Mouse (Mus musculus) heart, postnatal 0 days (tissue): Measurements from ENCODE around the gene Prss21. TPM values are rescaled to one million over a fixed set of nuclear protein-coding genes. Genes with fewer than 3 reads are reported as not detected.

ENCODE experiments used
- microRNA-seq: library from miRNA; unstranded; fragments of <30 nt; microRNA quantifications from one replicate; pipeline ENCODE4, GENCODE M21; 2016
- polyA plus RNA-seq: library from polyadenylated mRNA; unstranded; fragments of >200 nt; fragmentation: Nextera tagmentation; extraction: Ambion mirVana; gene quantifications from 2 replicates; pipeline ENCODE4 v1.2.1, GENCODE M21; 2015
- total RNA-seq: library from RNA; depleted of rRNA; stranded (reverse); fragments of >200 nt; gene quantifications from 2 replicates; pipeline ENCODE4 v1.2.3, GENCODE M21; 2014; ENCODE audit warnings: low replicate concordance; rRNA removed

Prss21 gene
- total and polyA plus RNA-seq, 2 experiments from 2014 or later = not detected

Small RNAs within 50 kb of the gene (microRNA-seq; reads per million reads assigned to microRNA genes)
- 1.1 reads per million for gene Mir5125

Other genes with a start within 250 kb of the Prss21 start
- gene Mmp25, start 222.8 kb upstream of the Prss21 start, total RNA-seq = 0.19 and 0.88 TPM in 2 replicates
- gene Mmp25, start 222.8 kb upstream of the Prss21 start, polyA plus RNA-seq = 0.15 and 0.25 TPM in 2 replicates
- gene Bicdl2, start 207.6 kb upstream of the Prss21 start, total RNA-seq = not detected in 2 replicates
- gene Bicdl2, start 207.6 kb upstream of the Prss21 start, polyA plus RNA-seq = 0.05 and 0.10 TPM in 2 replicates
- gene Hcfc1r1, start 194.5 kb upstream of the Prss21 start, total RNA-seq = 214 and 322 TPM in 2 replicates
- gene Hcfc1r1, start 194.5 kb upstream of the Prss21 start, polyA plus RNA-seq = 328 and 348 TPM in 2 replicates
- 22.4 and 35.2 TPM in 2 replicates for gene Thoc6, start 194.2 kb upstream of the Prss21 start, total RNA-seq
- 22.1 and 23.2 TPM in 2 replicates for gene Thoc6, start 194.2 kb upstream of the Prss21 start, polyA plus RNA-seq
- 275 and 286 TPM in 2 replicates for gene Tnfrsf12a, start 190.6 kb upstream of the Prss21 start, total RNA-seq
- gene Tnfrsf12a, start 190.6 kb upstream of the Prss21 start, polyA plus RNA-seq = 121 and 160 TPM in 2 replicates
- not detected in 2 replicates for gene Cldn6, start 188.8 kb upstream of the Prss21 start, total RNA-seq
- gene Cldn6, start 188.8 kb upstream of the Prss21 start, polyA plus RNA-seq = not detected in 2 replicates
- not detected in 2 replicates for gene Cldn9, start 184.0 kb upstream of the Prss21 start, total RNA-seq
- not detected in 2 replicates for gene Cldn9, start 184.0 kb upstream of the Prss21 start, polyA plus RNA-seq
- not detected in 2 replicates for gene 1520401A03Rik, start 145.3 kb upstream of the Prss21 start, total RNA-seq
- gene 1520401A03Rik, start 145.3 kb upstream of the Prss21 start, polyA plus RNA-seq = not detected in 2 replicates
- gene Pkmyt1, start 141.7 kb upstream of the Prss21 start, total RNA-seq = 18.2 and 21.7 TPM in 2 replicates
- 8.6 and 9.0 TPM in 2 replicates for gene Pkmyt1, start 141.7 kb upstream of the Prss21 start, polyA plus RNA-seq
- 21.7 and 28.7 TPM in 2 replicates for gene Paqr4, start 127.2 kb upstream of the Prss21 start, total RNA-seq
- gene Paqr4, start 127.2 kb upstream of the Prss21 start, polyA plus RNA-seq = 13.6 and 15.8 TPM in 2 replicates
- gene Kremen2, start 122.2 kb upstream of the Prss21 start, total RNA-seq = 0.97 TPM in 1 of 2 replicates, not detected in the other
- gene Kremen2, start 122.2 kb upstream of the Prss21 start, polyA plus RNA-seq = not detected in 2 replicates
- 54.5 and 72.2 TPM in 2 replicates for gene Flywch1, start 96.5 kb upstream of the Prss21 start, total RNA-seq
- 32.4 and 34.8 TPM in 2 replicates for gene Flywch1, start 96.5 kb upstream of the Prss21 start, polyA plus RNA-seq
- gene Flywch2, start 82.0 kb upstream of the Prss21 start, total RNA-seq = 3.8 TPM in 1 of 2 replicates, not detected in the other
- gene Flywch2, start 82.0 kb upstream of the Prss21 start, polyA plus RNA-seq = 4.5 and 4.9 TPM in 2 replicates
- gene Srrm2, start 77.5 kb upstream of the Prss21 start, total RNA-seq = 72.8 and 85.9 TPM in 2 replicates
- 184 and 196 TPM in 2 replicates for gene Srrm2, start 77.5 kb upstream of the Prss21 start, polyA plus RNA-seq
- gene Elob, start 38.9 kb upstream of the Prss21 start, total RNA-seq = 767 and 972 TPM in 2 replicates
- gene Elob, start 38.9 kb upstream of the Prss21 start, polyA plus RNA-seq = 1,036 and 1,119 TPM in 2 replicates
- not detected in 2 replicates for gene Prss33, start 32.0 kb upstream of the Prss21 start, total RNA-seq
- gene Prss33, start 32.0 kb upstream of the Prss21 start, polyA plus RNA-seq = not detected in 2 replicates
- not detected in 2 replicates for gene Prss32, start 24.2 kb upstream of the Prss21 start, total RNA-seq
- gene Prss32, start 24.2 kb upstream of the Prss21 start, polyA plus RNA-seq = not detected in 2 replicates
- gene Prss41, start 23.9 kb upstream of the Prss21 start, total RNA-seq = not detected in 2 replicates
- not detected in 2 replicates for gene Prss41, start 23.9 kb upstream of the Prss21 start, polyA plus RNA-seq
- not detected in 2 replicates for gene Dcpp1, start 12.8 kb downstream of the Prss21 start, total RNA-seq
- gene Dcpp1, start 12.8 kb downstream of the Prss21 start, polyA plus RNA-seq = not detected in 2 replicates
- not detected in 2 replicates for gene Dcpp2, start 12.8 kb downstream of the Prss21 start, total RNA-seq
- not detected in 2 replicates for gene Dcpp2, start 12.8 kb downstream of the Prss21 start, polyA plus RNA-seq
- gene Dcpp3, start 49.4 kb downstream of the Prss21 start, total RNA-seq = not detected in 2 replicates
- gene Dcpp3, start 49.4 kb downstream of the Prss21 start, polyA plus RNA-seq = not detected in 2 replicates
- not detected in 2 replicates for gene Sbp, start 73.6 kb downstream of the Prss21 start, total RNA-seq
- gene Sbp, start 73.6 kb downstream of the Prss21 start, polyA plus RNA-seq = not detected in 2 replicates
- gene Sbpl, start 87.2 kb downstream of the Prss21 start, total RNA-seq = not detected in 2 replicates
- gene Sbpl, start 87.2 kb downstream of the Prss21 start, polyA plus RNA-seq = not detected in 2 replicates
- not detected in 2 replicates for gene Prss30, start 112.5 kb downstream of the Prss21 start, total RNA-seq
- gene Prss30, start 112.5 kb downstream of the Prss21 start, polyA plus RNA-seq = not detected in 2 replicates
- gene Prss22, start 130.0 kb downstream of the Prss21 start, total RNA-seq = 0.15 TPM in 1 of 2 replicates, not detected in the other
- gene Prss22, start 130.0 kb downstream of the Prss21 start, polyA plus RNA-seq = not detected in 2 replicates
- 0.99 and 1.1 TPM in 2 replicates for gene Prss27, start 170.1 kb downstream of the Prss21 start, total RNA-seq
- not detected in 2 replicates for gene Prss27, start 170.1 kb downstream of the Prss21 start, polyA plus RNA-seq
- 34.1 and 39.5 TPM in 2 replicates for gene Kctd5, start 205.4 kb downstream of the Prss21 start, total RNA-seq
- 23.2 and 23.9 TPM in 2 replicates for gene Kctd5, start 205.4 kb downstream of the Prss21 start, polyA plus RNA-seq